Mouse (Mus musculus) monocyte, adult 5-6 weeks (primary cell): Measurements from ENCODE around the gene Ksr1. TPM values are rescaled to one million over a fixed set of nuclear protein-coding genes. Genes with fewer than 3 reads are reported as not detected.

Experiments
- ATAC-seq: fragments of 153-309, 156-312 bp; replicated peaks from 2 replicates; pipeline ENCODE4 v1.8.0; 2017; ENCODE audit warnings: mild to moderate bottlenecking; ENCODE audit not compliant: low TSS enrichment, insufficient number of reproducible peaks, severe bottlenecking, poor library complexity, low FRiP score
- total RNA-seq: library from RNA; stranded (forward); fragments of 200-1000, 200-491, 200-594 nt; gene quantifications from 3 replicates; pipeline ENCODE4 v1.2.3, GENCODE M21; 2017

Ksr1 gene
- total RNA-seq, 1 experiment from 2014 or later = 6.9 TPM

- ATAC-seq = peak; percentile 38
Measured at GRCm38 (mm10) chr11:78982513-78983291, 163.5 kb downstream of the Ksr1 start.

GRCm38 (mm10) chr11:78982042-78982441 lies 164.2 kb downstream of the Ksr1 start:
- ATAC-seq = no peak

- no peak for ATAC-seq
Measured at GRCm38 (mm10) chr11:78980083-78980634, 166.0 kb downstream of the Ksr1 start.

GRCm38 (mm10) chr11:78978176-78979019 lies 167.8 kb downstream of the Ksr1 start:
- ATAC-seq = no peak

GRCm38 (mm10) chr11:78976731-78977510 lies 169.3 kb downstream of the Ksr1 start:
- ATAC-seq = no peak

- ATAC-seq = no peak
Measured at GRCm38 (mm10) chr11:78973381-78974150, 172.6 kb downstream of the Ksr1 start.

- ATAC-seq = no peak
Measured at GRCm38 (mm10) chr11:78972811-78973351, 173.3 kb downstream of the Ksr1 start.

- no peak for ATAC-seq
Measured at GRCm38 (mm10) chr11:78972328-78972727, 173.9 kb downstream of the Ksr1 start.

- ATAC-seq = no peak
Measured at GRCm38 (mm10) chr11:78971746-78972145, 174.5 kb downstream of the Ksr1 start.

GRCm38 (mm10) chr11:78971096-78971495 lies 175.1 kb downstream of the Ksr1 start:
- no peak for ATAC-seq

- no peak for ATAC-seq
Measured at GRCm38 (mm10) chr11:78968121-78968520, 178.1 kb downstream of the Ksr1 start.

- peak; percentile 60; the same call in 1 of the 2 replicates for ATAC-seq
Measured at GRCm38 (mm10) chr11:78967371-78967770, 178.8 kb downstream of the Ksr1 start.

Other genes starting within 250 kb of the Ksr1 start
- not detected in 3 replicates for gene Nos2, start 225.6 kb downstream of the Ksr1 start, total RNA-seq
- gene Lgals9, start 161.5 kb downstream of the Ksr1 start, total RNA-seq = 23.7 to 36.3 TPM (median 30.3 TPM) in 3 replicates
- gene Wsb1, start 108.3 kb upstream of the Ksr1 start, total RNA-seq = 274 to 316 TPM (median 277 TPM) in 3 replicates
- gene Gm9964, start 150.5 kb upstream of the Ksr1 start, total RNA-seq = not detected in 3 replicates
- 13.7 to 20.7 TPM (median 16.1 TPM) in 3 replicates for gene Nf1, start 193.3 kb upstream of the Ksr1 start, total RNA-seq